Mouse (Mus musculus): ENCODE results near the gene Kat2a.

DNA sequence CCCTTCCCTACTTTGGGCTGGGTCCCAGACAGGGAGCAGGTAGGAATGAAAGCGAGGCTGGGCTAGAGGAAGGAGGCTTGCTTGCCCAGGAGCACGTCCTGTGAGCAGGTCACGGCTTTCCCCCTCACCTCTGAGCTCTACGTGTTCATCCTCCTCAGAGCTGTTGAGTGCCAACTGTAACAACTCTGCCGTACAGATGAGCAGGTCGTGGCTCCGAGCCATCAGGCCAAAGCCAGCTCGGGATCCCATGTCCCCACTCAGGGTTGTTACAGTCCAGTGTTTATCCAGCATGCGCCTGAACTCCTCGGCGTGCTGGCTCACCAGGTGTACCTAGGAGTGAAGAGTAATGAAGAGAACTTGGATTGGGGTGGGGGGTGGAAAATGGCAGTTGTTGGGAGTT lies 8.9 kb downstream of the Kat2a start:
- no peak for TF ChIP-seq GATA1 (IDR thresholded peaks at IDR 0.05; ENCODE audit: borderline replicate concordance, low read length)
- no peak for TF ChIP-seq CTCF (IDR thresholded peaks at IDR 0.05; ENCODE audit: low read depth, low read length)
- no peak for TF ChIP-seq POLR2AphosphoS5 (IDR thresholded peaks at IDR 0.05; ENCODE audit: insufficient replicate concordance, low read depth, low read length)
- TF ChIP-seq TAL1 (conservative IDR thresholded peaks at IDR 0.05; ENCODE audit: low read depth, low read length) = no peak
- TF ChIP-seq GATA2 (IDR thresholded peaks at IDR 0.05; ENCODE audit: borderline replicate concordance, low read depth, low read length) = no peak
